Mouse (Mus musculus): ENCODE data around the gene Scaf1.

GRCm38 (mm10) chr7:45035631-45036030, 19.5 kb upstream of the Scaf1 start:
- TF ChIP-seq POLR2A (IDR thresholded peaks at IDR 0.05; ENCODE audit: borderline replicate concordance, control insufficient read depth, low read depth, low read length), result no peak
- no peak for TF ChIP-seq CTCF (IDR thresholded peaks at IDR 0.05; ENCODE audit: control insufficient read depth, insufficient read depth, low read length)
